Mouse (Mus musculus) heart, embryonic 13.5 days (tissue): ENCODE measurements around the gene Zfp677. TPM values are rescaled to one million over a fixed set of nuclear protein-coding genes. Genes with fewer than 3 reads are reported as not detected.
"Not testable (repeated sequence)": the region's sequence is repeated elsewhere in the genome, so short reads cannot be mapped to it uniquely, and the experiment has no call there.

Experiments used
- ATAC-seq: fragments of 200-750 bp; cut with Nextera tagmentation; 2 replicates; pipeline ENCODE4 v1.8.0; 2017; ENCODE audit warnings: moderate TSS enrichment; ENCODE audit not compliant: insufficient number of reproducible peaks, low FRiP score, low TSS enrichment; ENCODE audit errors: extremely low read depth
- H3K27ac ChIP-seq: fragments of 300-500 bp; sonication (generic); replicated peaks from 2 replicates; pipeline ENCODE4 v1.5.1; 2015; ENCODE audit warnings: moderate library complexity, mild to moderate bottlenecking, inconsistent platforms
- H3K27me3 ChIP-seq: fragments of 300-500 bp; sonication (generic); replicated peaks from 2 replicates; pipeline ENCODE4 v1.6.1; 2015; ENCODE audit warnings: mild to moderate bottlenecking, inconsistent platforms
- H3K36me3 ChIP-seq: fragments of 300-500 bp; sonication (generic); 2 replicates; pipeline ENCODE4 v1.6.1; 2015; ENCODE audit warnings: mild to moderate bottlenecking, inconsistent platforms
- H3K4me1 ChIP-seq: fragments of 300-500 bp; sonication (generic); 2 replicates; pipeline ENCODE4 v1.6.1; 2015; ENCODE audit warnings: inconsistent platforms
- H3K4me2 ChIP-seq: fragments of 300-500 bp; sonication (generic); 2 replicates; pipeline ENCODE4 v1.6.1; 2015; ENCODE audit warnings: inconsistent platforms, mild to moderate bottlenecking, moderate library complexity
- H3K4me3 ChIP-seq: fragments of 300-500 bp; sonication (generic); 2 replicates; pipeline ENCODE4 v1.5.1; 2015; ENCODE audit warnings: moderate library complexity, mild to moderate bottlenecking, inconsistent platforms
- H3K9ac ChIP-seq: fragments of 300-500 bp; sonication (generic); 2 replicates; pipeline ENCODE4 v1.6.1; 2015; ENCODE audit warnings: inconsistent platforms, mild to moderate bottlenecking, moderate library complexity
- H3K9me3 ChIP-seq: fragments of 300-500 bp; sonication (generic); 2 replicates; pipeline ENCODE4 v1.6.1; 2016; ENCODE audit warnings: inconsistent platforms
- WGBS: fragments of 180-500 bp; shearing (Covaris S2); methylation state at CpG from one replicate; pipeline ENCODE4 v1.1.7; 2015; ENCODE audit warnings: mixed read lengths; 5-methylcytosine and 5-hydroxymethylcytosine counted together
- polyA plus RNA-seq: library from polyadenylated mRNA; unstranded; fragments of >200 nt; fragmentation: Nextera tagmentation; extraction: Ambion mirVana; gene quantifications from 2 replicates; pipeline ENCODE4 v1.2.1, GENCODE M21; 2015

The Zfp677 gene
- polyA plus RNA-seq = 1.8 TPM in 2 replicates

DNA sequence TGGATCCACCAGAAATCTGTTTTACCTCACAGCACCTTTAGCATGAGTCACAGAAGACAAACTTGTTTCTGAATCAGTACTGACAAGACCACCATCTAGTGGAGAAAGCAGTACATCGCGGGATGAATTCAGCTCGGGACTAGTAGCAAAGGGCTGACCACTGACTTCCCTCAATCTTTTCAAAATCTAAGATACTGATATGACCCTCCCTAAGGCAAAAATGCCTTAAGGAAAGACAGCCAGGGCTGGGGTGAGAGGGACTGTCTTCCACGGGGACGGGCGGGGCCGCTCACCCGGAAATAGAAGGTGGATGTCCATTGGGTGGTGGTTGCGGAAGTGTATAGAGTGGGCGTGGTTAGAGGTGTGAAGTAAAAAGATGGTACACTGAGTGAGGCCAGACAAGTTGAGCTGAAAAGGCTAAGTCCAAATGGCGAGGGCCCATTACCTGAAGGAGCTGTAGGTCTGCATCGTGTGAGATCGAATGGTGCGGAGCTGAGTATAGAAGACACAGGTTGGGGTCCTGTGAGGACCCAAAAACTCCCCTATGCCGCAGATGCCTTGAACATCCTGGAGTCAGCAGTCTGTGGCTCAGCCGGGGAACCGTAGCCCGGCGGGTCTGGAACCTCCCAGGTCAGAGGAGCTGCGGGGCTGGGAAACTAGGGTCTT, at the start of gene Zfp677:
Gene Zfp677, plus strand, starts transcription at position 358 of the 666 bp plus-strand sequence.
- Histone ChIP-seq H3K9ac (peak within 1 kb of the TSS; percentile 78), H3K4me2 (peak within 1 kb of the TSS; percentile 87), H3K27me3 (no peaks in the 10 kb centered on the region; the same call in 1 of the 2 replicates), H3K9me3 (no peaks in the 10 kb centered on the region), H3K27ac (no peak within 1 kb of the TSS), H3K4me3 (peak within 1 kb of the TSS; percentile 64), H3K36me3 (no peaks in the 10 kb centered on the region), H3K4me1 (peaks cover 9% of the 10 kb centered on the region; the same call in 1 of the 2 replicates)
- peak; percentile 89 for ATAC-seq
- 3% methylated on average over 20 of the region's 20 CpGs for WGBS

DNA sequence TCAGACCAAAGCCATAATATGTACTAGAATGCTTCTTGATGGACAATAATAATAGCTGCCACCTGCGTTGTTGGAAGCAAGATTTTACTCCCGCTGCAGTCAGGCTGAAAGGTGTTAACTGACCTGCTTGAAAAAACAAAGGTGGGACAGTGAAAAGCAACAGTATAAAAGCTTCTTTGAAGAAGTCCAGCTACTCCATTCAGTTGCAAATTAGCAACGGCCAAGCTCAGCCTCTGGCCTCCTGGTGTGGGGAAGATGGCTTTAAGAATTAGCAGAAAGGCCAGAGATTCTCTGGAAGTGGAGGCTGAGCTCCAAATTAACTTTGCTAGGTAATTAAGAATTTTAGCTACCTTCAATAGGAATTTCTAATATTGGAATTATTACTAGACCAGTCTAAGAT, 15.5 kb upstream of the Zfp677 start:
- H3K27me3 ChIP-seq, H3K4me1 ChIP-seq, H3K9ac ChIP-seq, H3K4me2 ChIP-seq, H3K9me3 ChIP-seq, H3K27ac ChIP-seq, H3K36me3 ChIP-seq, H3K4me3 ChIP-seq, ATAC-seq: not testable (repeated sequence)
- 32% methylated on average over 3 of the region's 3 CpGs for WGBS

DNA sequence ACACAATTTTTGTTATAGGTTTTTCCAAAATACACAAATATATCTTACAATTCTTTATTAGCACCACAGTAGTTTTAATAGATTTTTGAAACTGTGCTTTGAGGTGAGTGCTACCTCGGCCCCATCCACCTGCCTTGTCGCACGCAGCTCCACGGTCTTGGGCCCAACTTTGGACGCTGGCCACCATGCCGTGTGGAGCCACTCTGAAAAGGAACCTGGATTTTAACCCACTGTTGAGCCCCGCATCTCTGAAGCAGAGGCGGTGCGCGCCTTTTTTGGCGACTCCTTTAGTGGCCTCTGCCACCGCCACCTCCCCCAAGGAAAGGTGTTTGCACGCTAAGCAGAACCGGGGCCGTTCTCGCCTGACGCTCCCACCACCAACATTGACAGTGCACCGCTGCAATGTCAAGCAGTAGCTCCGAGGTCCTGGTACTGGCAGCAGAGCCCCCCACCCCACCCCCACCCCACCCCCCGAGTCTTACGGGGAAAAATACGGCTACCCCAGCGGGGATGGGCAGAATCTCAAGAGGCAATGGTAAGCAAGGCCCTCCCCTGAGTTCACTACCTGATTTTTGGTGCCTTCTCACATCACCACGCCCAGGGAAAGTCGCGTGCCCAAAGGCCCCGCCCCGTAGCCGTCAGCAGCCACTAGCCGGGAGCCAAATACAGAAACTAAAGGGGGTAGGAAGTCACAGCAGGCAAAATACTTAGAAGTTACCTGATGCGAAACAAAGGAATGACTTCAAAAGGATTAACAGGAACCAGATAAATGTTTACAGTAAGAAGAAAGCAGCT, 13.4 kb upstream of the Zfp677 start:
- Histone ChIP-seq H3K9ac (peak overlapping the region; percentile 79), H3K4me3 (peak overlapping the region; percentile 53), H3K4me1 (no peaks in the 10 kb centered on the region), H3K27me3 (no peaks in the 10 kb centered on the region), H3K27ac (no peak overlapping the region), H3K36me3 (no peaks in the 10 kb centered on the region), H3K9me3 (no peaks in the 10 kb centered on the region), H3K4me2 (peak overlapping the region; percentile 80)
- WGBS = 9% methylated on average over 31 of the region's 31 CpGs
- no peak for ATAC-seq

DNA sequence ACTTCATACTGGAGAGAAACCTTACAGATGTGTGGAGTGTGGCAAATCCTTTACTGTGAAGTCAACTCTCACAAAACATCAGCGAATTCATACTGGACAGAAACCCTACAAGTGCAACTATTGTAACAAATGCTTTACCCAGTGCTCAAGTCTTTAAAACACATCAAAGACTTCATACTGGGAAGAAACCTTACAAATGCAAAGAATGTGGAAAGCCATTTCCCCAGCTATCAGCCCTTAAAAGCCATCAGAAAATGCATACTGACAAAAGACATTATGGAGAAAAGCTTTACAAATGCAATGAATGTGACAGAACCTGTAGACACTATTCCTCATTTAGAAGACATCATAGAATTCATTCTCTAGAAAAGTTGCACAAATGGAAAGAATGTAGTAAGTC, 8.2 kb upstream of the Zfp677 start:
- H3K36me3 ChIP-seq = no peaks in the 10 kb centered on the region
- H3K27ac ChIP-seq = no peak overlapping the region
- no peak for ATAC-seq
- H3K27me3 ChIP-seq = no peaks in the 10 kb centered on the region; the same call in 1 of the 2 replicates
- no peak overlapping the region for H3K9ac ChIP-seq
- no peaks in the 10 kb centered on the region for H3K4me1 ChIP-seq
- H3K4me2 ChIP-seq = no peak overlapping the region
- H3K4me3 ChIP-seq = no peak overlapping the region
- 59% methylated on average over 1 of the region's 1 CpGs for WGBS
- H3K9me3 ChIP-seq = no peaks in the 10 kb centered on the region

DNA sequence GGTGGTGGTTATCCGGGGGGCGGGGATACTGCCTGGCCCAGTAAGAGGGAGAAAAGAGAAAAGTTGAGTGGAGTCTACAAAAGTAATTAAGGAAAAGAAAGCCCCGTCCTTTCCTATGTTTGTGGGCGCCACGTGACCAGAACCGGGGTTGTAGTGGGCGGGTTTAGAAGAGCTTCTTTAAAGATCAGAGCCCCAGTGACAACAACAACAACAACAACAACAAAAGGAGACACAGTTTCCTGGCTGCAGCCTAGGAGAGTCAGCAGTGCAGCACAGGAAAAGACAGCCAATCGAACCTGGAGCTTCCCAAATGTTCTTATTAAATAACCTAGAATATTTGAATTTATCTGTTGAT, 486 bp downstream of the Zfp677 start:
- H3K9ac ChIP-seq = peak overlapping the region; percentile 78
- H3K36me3 ChIP-seq = no peaks in the 10 kb centered on the region
- no peaks in the 10 kb centered on the region; the same call in 1 of the 2 replicates for H3K27me3 ChIP-seq
- no peak overlapping the region for H3K27ac ChIP-seq
- 13% methylated on average over 8 of the region's 8 CpGs for WGBS
- no peaks in the 10 kb centered on the region for H3K9me3 ChIP-seq
- peak overlapping the region; percentile 64 for H3K4me3 ChIP-seq
- H3K4me1 ChIP-seq = peaks cover 9% of the 10 kb centered on the region; the same call in 1 of the 2 replicates
- ATAC-seq = peak; percentile 33; the same call in 1 of the 2 replicates
- H3K4me2 ChIP-seq = peak overlapping the region; percentile 87

DNA sequence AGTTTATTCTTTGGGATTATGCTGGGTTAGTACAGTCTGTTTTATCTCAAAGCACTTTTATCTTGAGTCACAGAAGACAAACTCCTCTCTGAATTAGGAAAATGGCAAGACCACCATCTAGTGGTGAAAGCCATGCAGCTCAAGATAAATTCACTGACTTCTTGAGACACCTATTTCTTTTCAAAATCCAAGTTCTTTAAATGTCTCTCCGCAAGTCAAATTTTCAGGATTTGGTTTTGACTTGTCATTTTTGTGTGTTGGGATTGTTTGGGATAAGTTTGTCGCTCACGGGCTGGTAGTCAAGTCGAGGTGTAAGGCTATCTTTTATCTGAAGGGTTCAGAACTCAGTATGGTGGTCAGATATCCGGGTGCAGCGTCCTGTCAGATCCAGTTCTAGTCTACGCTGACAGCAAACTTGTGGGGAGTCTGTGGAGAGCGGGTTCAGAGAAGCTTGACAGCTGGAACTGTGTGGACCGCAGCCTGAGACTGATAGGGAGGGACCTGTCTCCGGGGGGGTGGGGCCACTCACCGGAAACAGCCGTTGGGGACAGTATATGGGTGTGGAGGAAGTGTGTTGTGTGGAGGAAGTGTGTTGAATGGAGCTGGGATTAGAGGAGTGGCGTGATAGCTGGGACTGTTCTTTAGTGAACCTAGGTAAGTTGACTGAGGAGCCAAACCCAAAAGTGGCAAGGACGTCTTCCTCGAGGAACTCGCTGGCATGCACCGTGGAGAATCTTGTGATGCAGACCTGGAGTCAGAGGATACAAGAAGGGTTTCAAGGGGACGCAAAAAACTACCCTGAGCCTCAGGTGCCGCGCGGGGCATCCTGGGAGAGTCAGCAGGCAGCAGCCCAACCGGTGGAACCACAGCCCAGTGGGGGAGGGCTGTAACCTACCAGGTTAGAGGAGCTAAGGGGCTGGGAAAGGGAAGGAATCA, 39.4 kb downstream of the Zfp677 start, which contains the start of gene Zfp54:
Gene Zfp54, plus strand, starts transcription at position 564 of the 936 bp plus-strand sequence.
- no peaks in the 10 kb centered on the region for H3K36me3 ChIP-seq
- peaks cover 8% of the 10 kb centered on the region for H3K4me1 ChIP-seq
- H3K4me3 ChIP-seq = peak within 1 kb of the TSS; percentile 65
- H3K27ac ChIP-seq = peak within 1 kb of the TSS; percentile 82
- peak within 1 kb of the TSS; percentile 93 for H3K4me2 ChIP-seq
- 1% methylated on average over 22 of the region's 22 CpGs for WGBS
- peak within 1 kb of the TSS; percentile 82 for H3K9ac ChIP-seq
- no peaks in the 10 kb centered on the region for H3K27me3 ChIP-seq
- no peaks in the 10 kb centered on the region for H3K9me3 ChIP-seq
- peak; percentile 97 for ATAC-seq

DNA sequence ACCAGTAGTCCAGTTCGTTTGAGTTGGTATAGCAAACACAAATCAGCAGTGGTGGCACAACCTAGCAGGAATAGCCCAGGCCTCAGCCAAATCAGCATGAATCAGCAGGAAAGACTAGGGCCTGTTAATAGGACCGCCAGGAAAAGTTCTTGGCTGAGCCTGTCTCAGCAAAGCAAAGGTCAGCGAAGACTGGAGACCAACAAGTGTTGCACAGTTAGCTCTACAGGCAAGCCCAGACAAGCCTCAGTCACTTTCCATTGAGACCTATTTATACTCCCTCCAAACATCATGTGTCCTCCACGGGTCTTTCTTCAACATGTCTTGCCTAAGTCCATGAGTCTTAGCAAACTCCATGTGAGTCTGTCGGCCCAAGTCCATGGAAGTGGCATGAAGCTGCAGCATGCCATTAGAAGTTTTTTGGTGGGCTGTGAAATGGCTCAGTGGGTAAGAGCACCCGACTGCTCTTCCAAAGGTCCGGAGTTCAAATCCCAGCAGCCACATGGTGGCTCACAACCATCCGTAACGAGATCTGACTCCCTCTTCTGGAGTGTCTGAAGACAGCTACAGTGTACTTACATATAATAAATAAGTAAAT, 55.4 kb downstream of the Zfp677 start:
- 67% methylated on average over 9 of the region's 9 CpGs for WGBS
- ATAC-seq, H3K27me3 ChIP-seq: not testable (repeated sequence)

More for the DNA sequence above, 55.4 kb downstream of the Zfp677 start:
- not testable (repeated sequence) for H3K9ac ChIP-seq, H3K27ac ChIP-seq, H3K4me3 ChIP-seq, H3K9me3 ChIP-seq, H3K36me3 ChIP-seq, H3K4me2 ChIP-seq, H3K4me1 ChIP-seq

Other genes starting within 250 kb of the Zfp677 start
- gene Vmn1r234, start 157.7 kb upstream of the Zfp677 start, polyA plus RNA-seq = not detected in 2 replicates
- not detected in 2 replicates for gene Vmn1r235, start 127.3 kb upstream of the Zfp677 start, polyA plus RNA-seq
- gene Vmn1r236, start 100.8 kb upstream of the Zfp677 start, polyA plus RNA-seq = not detected in 2 replicates
- not detected in 2 replicates for gene Vmn1r237, start 71.9 kb upstream of the Zfp677 start, polyA plus RNA-seq
- 3.1 and 3.4 TPM in 2 replicates for gene Zfp54, start 39.5 kb downstream of the Zfp677 start, polyA plus RNA-seq
- 10.1 and 10.5 TPM in 2 replicates for gene Zfp51, start 66.6 kb downstream of the Zfp677 start, polyA plus RNA-seq
- 5.7 and 6.2 TPM in 2 replicates for gene Zfp53, start 105.2 kb downstream of the Zfp677 start, polyA plus RNA-seq
- gene Zfp52, start 151.8 kb downstream of the Zfp677 start, polyA plus RNA-seq = 2.7 and 3.3 TPM in 2 replicates
- gene Zfp948, start 183.3 kb downstream of the Zfp677 start, polyA plus RNA-seq = 11.9 and 13.0 TPM in 2 replicates